Mouse (Mus musculus) brain, adult 10 weeks (tissue): ENCODE measurements around the gene Khdc1a. TPM values are rescaled to one million over a fixed set of nuclear protein-coding genes. Genes with fewer than 3 reads are reported as not detected.

Experiments used
- polyA plus RNA-seq: library from polyadenylated mRNA; stranded (reverse); fragments of 350-450 nt; fragmentation: Illumina TruSeq; extraction: RNeasy Lipid Tissue Mini Kit (QIAGEN cat#74804); gene quantifications from one replicate; pipeline ENCODE4 v1.2.3, GENCODE M21; 2015; ENCODE audit warnings: low read depth, low replicate concordance

Gene Khdc1a
- polyA plus RNA-seq: not detected

GRCm38 (mm10) chr1:21349341-21349740, at the start of gene Khdc1a:
Gene Khdc1a, plus strand, starts transcription at chr1:21349641.

DNA sequence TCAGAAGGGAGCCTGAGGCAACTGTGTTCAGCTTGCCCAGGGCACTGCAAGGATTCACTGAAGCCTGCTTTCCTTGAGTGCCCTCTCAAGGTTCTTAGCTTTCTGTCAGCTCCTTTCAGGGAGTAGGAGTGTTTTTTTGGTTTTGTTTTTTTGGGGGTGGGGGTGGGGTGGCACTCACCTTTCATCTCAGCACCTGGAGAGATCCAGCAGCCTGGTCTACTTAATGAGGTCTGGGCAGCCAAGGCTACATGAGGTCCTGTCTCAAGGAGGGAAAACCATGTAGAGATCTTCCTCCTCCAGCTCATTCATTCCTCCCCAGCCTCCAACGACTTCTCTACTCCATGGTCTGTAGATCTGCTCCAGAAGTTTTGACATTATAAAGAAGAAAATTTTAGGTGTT, 18.6 kb downstream of the Khdc1a start, which contains the start of gene Khdc1c:
Gene Khdc1c (plus strand): TSS at position 301 of the 400 bp plus-strand sequence.

GRCm38 (mm10) chr1:21383256-21383655, 33.8 kb downstream of the Khdc1a start, which contains the start of gene Khdc1b:
Gene Khdc1b, plus strand, starts transcription at chr1:21383556.

Other genes starting within 250 kb of the Khdc1a start
- 77.6 TPM for gene Tmem14a, start 131.1 kb upstream of the Khdc1a start, polyA plus RNA-seq
- 2.6 TPM for gene Gsta3, start 109.1 kb upstream of the Khdc1a start, polyA plus RNA-seq
- gene Khdc1c, start 18.7 kb downstream of the Khdc1a start, polyA plus RNA-seq: not detected
- gene Khdc1b, start 33.9 kb downstream of the Khdc1a start, polyA plus RNA-seq: not detected